Mouse (Mus musculus): ENCODE measurements around the gene Gpr37l1.
"Not testable (repeated sequence)": the region's sequence is repeated elsewhere in the genome, so short reads cannot be mapped to it uniquely, and the experiment has no call there.

Gene Gpr37l1

GRCm38 (mm10) chr1:135167435-135167834, at the start of gene Gpr37l1:
Gene Gpr37l1, minus strand, starts transcription at chr1:135167681.
- in situ Hi-C loops (cut with MboI; ENCODE audit: low sequenced_read_pairs) = no loop called here

GRCm38 (mm10) chr1:135213772-135214640, 46.5 kb upstream of the Gpr37l1 start:
- in situ Hi-C loops (cut with MboI; ENCODE audit: low sequenced_read_pairs) = no loop called here

- in situ Hi-C loops (cut with MboI; ENCODE audit: low sequenced_read_pairs) = no loop called here
Measured at GRCm38 (mm10) chr1:135210421-135210820, 42.9 kb upstream of the Gpr37l1 start.

- in situ Hi-C loops (cut with MboI; ENCODE audit: low sequenced_read_pairs) = no loop called here
Measured at GRCm38 (mm10) chr1:135208716-135209115, 41.2 kb upstream of the Gpr37l1 start.

GRCm38 (mm10) chr1:135206586-135207339, 39.3 kb upstream of the Gpr37l1 start:
- in situ Hi-C loops (cut with MboI; ENCODE audit: low sequenced_read_pairs) = no loop called here

- in situ Hi-C loops (cut with MboI; ENCODE audit: low sequenced_read_pairs) = no loop called here
Measured at GRCm38 (mm10) chr1:135205257-135205656, 37.8 kb upstream of the Gpr37l1 start.

- in situ Hi-C loops (cut with MboI; ENCODE audit: low sequenced_read_pairs) = no loop called here
Measured at GRCm38 (mm10) chr1:135204196-135205126, 37.0 kb upstream of the Gpr37l1 start.

- in situ Hi-C loops (cut with MboI; ENCODE audit: low sequenced_read_pairs) = no loop called here
Measured at GRCm38 (mm10) chr1:135200400-135200799, 32.9 kb upstream of the Gpr37l1 start.

- in situ Hi-C loops (cut with MboI; ENCODE audit: low sequenced_read_pairs) = no loop called here
Measured at GRCm38 (mm10) chr1:135199014-135199819, 31.7 kb upstream of the Gpr37l1 start.

- in situ Hi-C loops (cut with MboI; ENCODE audit: low sequenced_read_pairs) = no loop called here
Measured at GRCm38 (mm10) chr1:135198412-135198811, 30.9 kb upstream of the Gpr37l1 start.

GRCm38 (mm10) chr1:135195907-135196440, 28.5 kb upstream of the Gpr37l1 start:
- in situ Hi-C loops (cut with MboI; ENCODE audit: low sequenced_read_pairs) = no loop called here

- in situ Hi-C loops (cut with MboI; ENCODE audit: low sequenced_read_pairs) = not testable (repeated sequence)
Measured at GRCm38 (mm10) chr1:135194335-135194734, 26.9 kb upstream of the Gpr37l1 start.

GRCm38 (mm10) chr1:135189186-135189585, 21.7 kb upstream of the Gpr37l1 start:
- in situ Hi-C loops (cut with MboI; ENCODE audit: low sequenced_read_pairs) = no loop called here

- in situ Hi-C loops (cut with MboI; ENCODE audit: low sequenced_read_pairs) = no loop called here
Measured at GRCm38 (mm10) chr1:135188197-135188596, 20.7 kb upstream of the Gpr37l1 start.

GRCm38 (mm10) chr1:135187016-135187415, 19.5 kb upstream of the Gpr37l1 start:
- in situ Hi-C loops (cut with MboI; ENCODE audit: low sequenced_read_pairs) = not testable (repeated sequence)

GRCm38 (mm10) chr1:135186427-135186826, 18.9 kb upstream of the Gpr37l1 start:
- in situ Hi-C loops (cut with MboI; ENCODE audit: low sequenced_read_pairs) = no loop called here

GRCm38 (mm10) chr1:135185936-135186335, 18.5 kb upstream of the Gpr37l1 start:
- in situ Hi-C loops (cut with MboI; ENCODE audit: low sequenced_read_pairs) = no loop called here

- in situ Hi-C loops (cut with MboI; ENCODE audit: low sequenced_read_pairs) = no loop called here
Measured at GRCm38 (mm10) chr1:135183941-135184570, 16.6 kb upstream of the Gpr37l1 start.

GRCm38 (mm10) chr1:135183448-135183847, 16.0 kb upstream of the Gpr37l1 start:
- in situ Hi-C loops (cut with MboI; ENCODE audit: low sequenced_read_pairs) = no loop called here

Measured in CH12F3 (cell line).